11 mouse cellular contexts compared by ENCODE assay signal in the genomic region with DNA sequence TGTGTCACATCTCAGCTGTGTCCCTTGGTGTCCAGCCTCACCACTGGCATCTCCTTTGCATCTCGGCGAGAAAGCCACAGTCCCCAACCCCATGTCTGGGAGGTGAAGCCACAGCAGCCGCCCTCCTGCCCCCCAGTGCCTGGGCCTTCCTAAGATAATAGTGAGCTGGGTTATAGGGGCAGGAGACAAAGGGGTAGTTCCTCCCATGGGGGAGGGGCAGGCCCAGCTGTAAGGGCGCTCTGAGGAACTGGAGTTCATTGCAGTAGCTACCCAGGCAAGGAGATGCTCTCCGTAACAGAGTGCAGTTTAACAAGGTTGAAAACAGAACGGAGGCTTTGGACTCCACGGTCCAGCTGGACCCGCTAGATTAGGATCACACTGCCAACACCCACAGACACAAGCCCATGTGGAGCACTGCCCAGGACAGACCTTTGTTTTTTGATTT.
DNase-seq lines count a peak whose midpoint lies in the region; ATAC-seq and TF ChIP-seq lines count a peak whose summit lies in the region.
"Had no signal": no experiment of that assay in that cellular context is flagged by ENCODE, and none has a peak within 500 bp of the region (broad histone marks: within the 10 kb centered on the region; RNA-seq: fewer than 3 reads in every experiment).

No protein-coding gene starts in this region.

- H3K9me3 ChIP-seq in forebrain, embryonic 15.5 days, result no peaks in the 10 kb centered on the region
- no peaks in the 10 kb centered on the region; the same call in 1 of the 2 replicates for H3K9me3 ChIP-seq in limb, embryonic 14.5 days (ENCODE audit: control insufficient read depth, low read length)
- H3K9me3 ChIP-seq: liver, embryonic 13.5 days had no signal

- no peaks in the 10 kb centered on the region for H3K27me3 ChIP-seq in forebrain, embryonic 15.5 days
- no peaks in the 10 kb centered on the region for H3K27me3 ChIP-seq in limb, embryonic 14.5 days (ENCODE audit: control insufficient read depth, insufficient read depth, low read length)

- no peak overlapping the region for H3K9ac ChIP-seq in forebrain, embryonic 15.5 days (replicated peaks)
- 0 out of 2 replicates have a peak overlapping the region, but pooled peaks have one; percentile 16 for H3K9ac ChIP-seq in limb, embryonic 14.5 days (ENCODE audit: low read depth, low read length, severe bottlenecking)
- H3K9ac ChIP-seq: liver, embryonic 13.5 days had no signal

- H3K4me3 ChIP-seq in forebrain, embryonic 15.5 days, result no peak overlapping the region
- no peak overlapping the region for H3K4me3 ChIP-seq in limb, embryonic 14.5 days (replicated peaks; ENCODE audit: low read length)
- H3K4me3 ChIP-seq: liver, embryonic 13.5 days had no signal

- no peak overlapping the region for H3K4me2 ChIP-seq in forebrain, embryonic 15.5 days (replicated peaks)
- H3K4me2 ChIP-seq in limb, embryonic 14.5 days (replicated peaks; ENCODE audit: low read depth, low read length, severe bottlenecking), result no peak overlapping the region

- peak overlapping the region; percentile 50 for H3K27ac ChIP-seq in forebrain, embryonic 15.5 days (replicated peaks)
- no peak overlapping the region for H3K27ac ChIP-seq in limb, embryonic 14.5 days (replicated peaks; ENCODE audit: low read depth, low read length)
- H3K27ac ChIP-seq: liver, embryonic 13.5 days had no signal

- H3K36me3 ChIP-seq in forebrain, embryonic 15.5 days, result no peaks in the 10 kb centered on the region
- H3K36me3 ChIP-seq in limb, embryonic 14.5 days (ENCODE audit: control insufficient read depth, insufficient read depth, low read length), result no peaks in the 10 kb centered on the region
- H3K36me3 ChIP-seq: liver, embryonic 13.5 days had no signal

- 12% methylated on average over 8 of the region's 8 CpGs for WGBS in forebrain, embryonic 15.5 days
- 23% methylated on average over 8 of the region's 8 CpGs for whole genome bisulfite sequencing in limb, embryonic 14.5 days

- TF ChIP-seq POLR2A in limb, embryonic 14.5 days (IDR thresholded peaks at IDR 0.05; ENCODE audit: borderline replicate concordance, extremely low read depth, insufficient read depth, insufficient read length), result no peak

- peak; percentile 11 to 17 for DNase-seq in cerebellum, postnatal 14 days
- DNase-seq in cerebellum, postnatal 36 days, result no peak
- peak; percentile 67 for DNase-seq in Muller cell, postnatal 12 days (ENCODE audit: inconsistent ontology term)
- no peak for DNase-seq in limb, embryonic 14.5 days (ENCODE audit: low spot score)
- no peak for DNase-seq in thymus, postnatal 25 days
- no peak for DNase-seq in layer of hippocampus, adult 11-12 months (ENCODE audit: low spot score)
- no peak for DNase-seq in cerebellum, postnatal 25 days
- DNase-seq: adrenal gland, postnatal 10 days; liver, embryonic 13.5 days; right cerebral cortex, adult 18-20 months had no signal

- 0 out of 2 replicates have a peak, but pooled peaks have one; percentile 24 for ATAC-seq in forebrain, embryonic 15.5 days (replicated peaks)
- no peak for ATAC-seq in limb, embryonic 14.5 days (ENCODE audit: low FRiP score, low read depth)

- H3K4me1 ChIP-seq in forebrain, embryonic 15.5 days, result peaks cover 18% of the 10 kb centered on the region
- H3K4me1 ChIP-seq in limb, embryonic 14.5 days (ENCODE audit: control insufficient read depth, insufficient read depth, low read length), result no peaks in the 10 kb centered on the region

Comparison
In these comparisons a context has a peak if more than half of its experiments do, and no peak if none do; other contexts are left out.
1. DNase-seq: peak in cerebellum, postnatal 14 days (2 of 2) and Muller cell, postnatal 12 days (single experiment); none in cerebellum, postnatal 36 days (0 of 2), limb, embryonic 14.5 days (single experiment), thymus, postnatal 25 days (single experiment), layer of hippocampus, adult 11-12 months (single experiment) and cerebellum, postnatal 25 days (0 of 2).